Mouse (Mus musculus): Measurements from ENCODE around the gene Pnkp.

Gene Pnkp

DNA sequence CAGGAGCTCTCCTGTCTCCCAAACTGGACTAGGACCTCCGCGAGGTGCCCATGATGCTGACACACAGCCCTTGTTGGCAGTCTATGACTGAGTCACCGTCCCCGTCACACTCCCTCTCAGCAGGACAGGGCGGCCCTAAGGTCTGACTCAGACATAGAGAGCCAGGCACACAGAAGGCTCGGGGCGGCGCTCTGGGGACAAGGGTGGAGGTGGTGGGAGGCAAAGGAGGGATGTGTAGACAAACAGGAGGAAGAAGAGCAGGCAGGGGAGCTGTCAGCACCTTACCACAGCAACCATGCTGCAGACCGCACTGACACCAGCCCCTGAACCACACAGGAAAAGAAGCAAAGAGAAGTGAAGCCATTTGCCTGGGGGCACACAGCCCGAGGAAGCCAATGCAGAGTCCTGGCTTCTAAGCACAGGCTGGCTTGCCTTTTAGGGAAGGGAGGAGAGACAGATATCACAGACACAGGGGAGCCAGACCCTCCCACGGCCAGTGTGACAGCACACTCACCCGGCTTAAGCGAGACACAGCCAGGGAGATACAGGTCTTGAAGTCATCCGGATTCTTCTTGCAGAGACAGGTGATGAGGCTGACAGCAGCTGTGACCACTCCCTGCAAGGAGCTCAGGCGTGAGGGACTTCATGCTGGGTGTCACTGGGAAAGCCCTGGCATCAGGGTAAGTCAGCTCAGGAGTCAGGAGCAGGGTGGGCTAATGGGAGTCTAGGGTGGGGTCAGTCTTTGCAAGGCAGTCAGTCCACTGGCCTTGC lies 52.0 kb downstream of the Pnkp start:
- DNase-seq (ENCODE audit: low spot score): no peak
